Mouse (Mus musculus) stomach, embryonic 16.5 days (tissue): ENCODE data around the gene Fermt2. TPM values are rescaled to one million over a fixed set of nuclear protein-coding genes. Genes with fewer than 3 reads are reported as not detected.

Experiments used
- ATAC-seq: fragments of 200-750 bp; cut with Nextera tagmentation; 2 replicates; pipeline ENCODE4 v1.8.0; 2017; ENCODE audit warnings: moderate number of reproducible peaks, moderate TSS enrichment; ENCODE audit not compliant: insufficient read depth, low FRiP score
- H3K27ac ChIP-seq: fragments of 300-500 bp; sonication (generic); 2 replicates; pipeline ENCODE4 v1.5.1; 2014; ENCODE audit warnings: low read length
- H3K27me3 ChIP-seq: fragments of 300-500 bp; sonication (generic); 2 replicates; pipeline ENCODE4 v1.6.1; 2014; ENCODE audit warnings: low read length, control low read depth, mixed read lengths; ENCODE audit not compliant: control insufficient read depth, insufficient read depth
- H3K36me3 ChIP-seq: fragments of 300-500 bp; sonication (generic); 2 replicates; pipeline ENCODE4 v1.6.1; 2014; ENCODE audit warnings: low read length; ENCODE audit not compliant: control insufficient read depth, insufficient read depth
- H3K4me1 ChIP-seq: fragments of 300-500 bp; sonication (generic); 2 replicates; pipeline ENCODE4 v1.6.1; 2014; ENCODE audit warnings: low read length, control low read depth, mixed read lengths; ENCODE audit not compliant: control insufficient read depth, insufficient read depth
- H3K4me2 ChIP-seq: fragments of 300-500 bp; sonication (generic); 2 replicates; pipeline ENCODE4 v1.6.1; 2014; ENCODE audit warnings: low read depth, low read length, mixed read lengths
- H3K4me3 ChIP-seq: fragments of 300-500 bp; sonication (generic); replicated peaks from 2 replicates; pipeline ENCODE4 v1.5.1; 2014; ENCODE audit warnings: mild to moderate bottlenecking, low read length
- H3K9ac ChIP-seq: fragments of 300-500 bp; sonication (generic); 2 replicates; pipeline ENCODE4 v1.6.1; 2014; ENCODE audit warnings: low read length
- H3K9me3 ChIP-seq: fragments of 300-500 bp; sonication (generic); replicated peaks from 2 replicates; pipeline ENCODE4 v1.6.1; 2016; ENCODE audit warnings: low read length, control low read depth; ENCODE audit not compliant: control insufficient read depth
- WGBS: fragments of 180-500 bp; shearing (Covaris S2); extraction: QIAGEN DNeasy Blood & Tissue Kit; methylation state at CpG from one replicate; pipeline ENCODE4 v1.1.7; 2014; 5-methylcytosine and 5-hydroxymethylcytosine counted together
- polyA plus RNA-seq: library from polyadenylated mRNA; unstranded; fragments of >200 nt; fragmentation: Nextera tagmentation; extraction: Ambion mirVana; gene quantifications from 2 replicates; pipeline ENCODE4 v1.2.1, GENCODE M21; 2015

Fermt2 gene
- polyA plus RNA-seq, 1 experiment from 2014 or later, result 235 TPM

- Histone ChIP-seq H3K36me3 (0 out of 2 replicates have a peak, but pooled peaks cover 4% of the 10 kb centered on the region), H3K4me2 (no peak overlapping the region), H3K27me3 (no peaks in the 10 kb centered on the region), H3K9me3 (no peaks in the 10 kb centered on the region), H3K4me3 (no peak overlapping the region), H3K9ac (peak overlapping the region; percentile 7; the same call in 1 of the 2 replicates), H3K27ac (peak overlapping the region; percentile 16), H3K4me1 (peaks cover 27% of the 10 kb centered on the region)
- no peak for ATAC-seq
- 52% methylated on average over 5 of the region's 5 CpGs for WGBS
Measured at GRCm38 (mm10) chr14:45453538-45454233, 76.2 kb downstream of the Fermt2 start.

- no peak overlapping the region for H3K4me2 ChIP-seq
- peak; percentile 58; the same call in 1 of the 2 replicates for ATAC-seq
- H3K4me1 ChIP-seq, result peaks cover 27% of the 10 kb centered on the region
- 16% methylated on average over 11 of the region's 11 CpGs for WGBS
- no peak overlapping the region for H3K9ac ChIP-seq
- peak overlapping the region; percentile 16 for H3K27ac ChIP-seq
- H3K4me3 ChIP-seq, result no peak overlapping the region
- H3K36me3 ChIP-seq, result 0 out of 2 replicates have a peak, but pooled peaks cover 4% of the 10 kb centered on the region
- H3K9me3 ChIP-seq, result no peaks in the 10 kb centered on the region
- H3K27me3 ChIP-seq, result no peaks in the 10 kb centered on the region
Measured at GRCm38 (mm10) chr14:45452861-45453512, 76.9 kb downstream of the Fermt2 start.

- H3K27me3 ChIP-seq, result no peaks in the 10 kb centered on the region
- no peak overlapping the region for H3K4me2 ChIP-seq
- H3K4me3 ChIP-seq, result no peak overlapping the region
- peak overlapping the region; percentile 16 for H3K27ac ChIP-seq
- no peaks in the 10 kb centered on the region for H3K36me3 ChIP-seq
- WGBS, result 29% methylated on average over 4 of the region's 4 CpGs
- no peaks in the 10 kb centered on the region for H3K9me3 ChIP-seq
- peaks cover 27% of the 10 kb centered on the region for H3K4me1 ChIP-seq
- no peak overlapping the region for H3K9ac ChIP-seq
- ATAC-seq, result no peak
Measured at GRCm38 (mm10) chr14:45452148-45452547, 77.8 kb downstream of the Fermt2 start.

- Histone ChIP-seq H3K27me3 (no peaks in the 10 kb centered on the region), H3K36me3 (no peaks in the 10 kb centered on the region), H3K4me2 (no peak overlapping the region), H3K27ac (no peak overlapping the region), H3K9ac (0 out of 2 replicates have a peak overlapping the region, but pooled peaks have one; percentile 16), H3K4me3 (no peak overlapping the region), H3K9me3 (no peaks in the 10 kb centered on the region), H3K4me1 (peaks cover 25% of the 10 kb centered on the region)
- WGBS, result 38% methylated on average over 2 of the region's 2 CpGs
- no peak for ATAC-seq
Measured at GRCm38 (mm10) chr14:45451090-45451489, 78.8 kb downstream of the Fermt2 start.

GRCm38 (mm10) chr14:45446777-45447176, 83.1 kb downstream of the Fermt2 start:
- no peak for ATAC-seq
- no peak overlapping the region for H3K27ac ChIP-seq

GRCm38 (mm10) chr14:45445445-45445844, 84.5 kb downstream of the Fermt2 start:
- no peak overlapping the region for H3K9ac ChIP-seq
- no peaks in the 10 kb centered on the region for H3K9me3 ChIP-seq
- H3K36me3 ChIP-seq, result no peaks in the 10 kb centered on the region
- 44% methylated on average over 12 of the region's 12 CpGs for WGBS
- H3K4me1 ChIP-seq, result peaks cover 7% of the 10 kb centered on the region; the same call in 1 of the 2 replicates
- no peak overlapping the region for H3K27ac ChIP-seq
- no peak overlapping the region for H3K4me3 ChIP-seq
- ATAC-seq, result no peak
- H3K4me2 ChIP-seq, result no peak overlapping the region
- H3K27me3 ChIP-seq, result no peaks in the 10 kb centered on the region

More at GRCm38 (mm10) chr14:45446777-45447176, 83.1 kb downstream of the Fermt2 start:
- no peak overlapping the region for H3K4me3 ChIP-seq
- H3K9me3 ChIP-seq, result no peaks in the 10 kb centered on the region
- WGBS, result 46% methylated on average over 3 of the region's 3 CpGs
- no peak overlapping the region for H3K4me2 ChIP-seq
- no peaks in the 10 kb centered on the region for H3K27me3 ChIP-seq
- peaks cover 7% of the 10 kb centered on the region; the same call in 1 of the 2 replicates for H3K4me1 ChIP-seq
- no peaks in the 10 kb centered on the region for H3K36me3 ChIP-seq
- H3K9ac ChIP-seq, result no peak overlapping the region

- Histone ChIP-seq H3K4me1 (peaks cover 7% of the 10 kb centered on the region; the same call in 1 of the 2 replicates), H3K27me3 (no peaks in the 10 kb centered on the region), H3K27ac (no peak overlapping the region), H3K36me3 (no peaks in the 10 kb centered on the region), H3K4me2 (no peak overlapping the region), H3K4me3 (no peak overlapping the region), H3K9ac (no peak overlapping the region), H3K9me3 (no peaks in the 10 kb centered on the region)
- ATAC-seq, result peak; percentile 18; the same call in 1 of the 2 replicates
- WGBS, result 34% methylated on average over 7 of the region's 7 CpGs
Measured at GRCm38 (mm10) chr14:45444870-45445269, 85.0 kb downstream of the Fermt2 start.

- H3K9me3 ChIP-seq, result no peaks in the 10 kb centered on the region
- H3K4me2 ChIP-seq, result no peak overlapping the region
- H3K36me3 ChIP-seq, result no peaks in the 10 kb centered on the region
- no peak overlapping the region for H3K9ac ChIP-seq
- H3K27me3 ChIP-seq, result no peaks in the 10 kb centered on the region
- no peak overlapping the region for H3K4me3 ChIP-seq
- H3K27ac ChIP-seq, result no peak overlapping the region
- peak; percentile 48; the same call in 1 of the 2 replicates for ATAC-seq
- 48% methylated on average over 12 of the region's 12 CpGs for WGBS
- peaks cover 7% of the 10 kb centered on the region; the same call in 1 of the 2 replicates for H3K4me1 ChIP-seq
Measured at GRCm38 (mm10) chr14:45442781-45443560, 86.9 kb downstream of the Fermt2 start.
